Mouse (Mus musculus): ENCODE data around the gene Cmbl. TPM values are rescaled to one million over a fixed set of nuclear protein-coding genes. Genes with fewer than 3 reads are reported as not detected.
"Not testable (repeated sequence)": the region's sequence is repeated elsewhere in the genome, so short reads cannot be mapped to it uniquely, and the experiment has no call there.

Gene Cmbl
- polyA plus RNA-seq, 1 experiment from 2014 or later: 16.4 TPM

DNA sequence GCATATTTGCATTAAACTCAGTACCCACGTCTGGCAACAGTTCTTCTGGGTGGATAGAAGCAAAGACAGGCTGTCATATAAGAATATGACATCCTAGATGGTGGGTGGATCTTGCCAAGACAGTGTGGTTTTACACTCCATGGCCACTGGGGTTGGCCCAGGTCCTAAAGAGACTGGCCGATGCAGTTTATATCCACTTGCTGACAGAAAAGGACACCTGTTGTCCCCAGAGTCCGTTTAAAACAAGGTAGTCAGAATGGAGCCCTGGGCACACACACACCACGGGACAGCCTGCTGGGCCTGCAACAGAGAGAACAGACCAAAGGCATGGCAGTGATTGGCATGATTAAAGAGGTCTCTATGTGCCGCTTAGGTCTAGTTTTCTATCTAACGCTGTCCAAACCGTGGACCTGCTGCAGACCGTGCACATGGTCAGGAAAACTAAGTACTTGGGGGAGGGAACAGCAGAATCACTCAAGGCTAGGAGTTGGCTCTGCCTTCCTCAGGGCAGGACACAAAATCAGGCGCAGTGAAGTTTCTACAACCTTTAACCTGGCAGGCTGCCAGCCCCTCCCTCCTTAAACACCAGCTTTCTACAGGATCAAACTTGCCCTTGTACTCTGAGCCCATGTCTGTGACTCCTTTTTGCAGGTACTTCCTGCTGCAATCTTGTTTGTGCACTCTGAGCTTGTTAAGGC, 4.3 kb downstream of the Cmbl start:
- peak overlapping the region; percentile 37 for H3K4me2 ChIP-seq (ENCODE audit: low read depth, low read length)
- ATAC-seq (ENCODE audit: low read depth): peak; percentile 18; the same call in 1 of the 2 replicates
- H3K27ac ChIP-seq (ENCODE audit: low read length): 0 out of 2 replicates have a peak overlapping the region, but pooled peaks have one; percentile 1

DNA sequence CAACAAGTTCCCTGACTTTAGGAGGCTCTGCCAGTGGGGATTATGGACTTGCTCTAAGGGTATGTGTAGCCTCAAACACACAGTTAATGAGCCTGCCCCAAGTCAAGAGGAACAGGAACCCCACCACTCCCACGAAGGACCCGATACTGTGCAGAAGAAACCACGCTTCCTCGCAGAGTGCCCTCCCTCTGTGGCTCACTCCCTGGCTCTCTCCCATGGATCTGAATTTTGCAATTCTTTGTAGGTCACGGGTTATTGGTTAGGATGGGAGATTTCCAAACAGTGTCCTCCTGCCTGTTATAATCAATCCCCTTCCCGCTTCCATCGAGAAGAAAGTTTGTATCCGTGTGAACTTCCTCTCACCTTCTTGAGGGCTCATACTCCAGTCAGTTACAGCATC, 5.8 kb downstream of the Cmbl start:
- Histone ChIP-seq H3K4me1 (ENCODE audit: control insufficient read depth, low read depth, low read length) (peaks cover 21% of the 10 kb centered on the region), H3K36me3 (ENCODE audit: control insufficient read depth, insufficient read depth) (no peaks in the 10 kb centered on the region), H3K27me3 (ENCODE audit: control insufficient read depth, insufficient read depth, low read depth, low read length) (no peaks in the 10 kb centered on the region), H3K9ac (ENCODE audit: low read depth, low read length) (no peak overlapping the region), H3K27ac (ENCODE audit: low read length) (0 out of 2 replicates have a peak overlapping the region, but pooled peaks have one; percentile 15), H3K9me3 (replicated peaks; ENCODE audit: control insufficient read depth, low read length) (no peaks in the 10 kb centered on the region), H3K4me3 (ENCODE audit: low read depth, low read length) (no peak overlapping the region), H3K4me2 (ENCODE audit: low read depth, low read length) (no peak overlapping the region)
- ATAC-seq (ENCODE audit: low read depth): no peak
- 49% methylated on average over 8 of the region's 8 CpGs for WGBS (ENCODE audit: insufficient replicate concordance)

More for the DNA sequence above, 4.3 kb downstream of the Cmbl start:
- no peaks in the 10 kb centered on the region for H3K9me3 ChIP-seq (replicated peaks; ENCODE audit: control insufficient read depth, low read length)
- no peak overlapping the region for H3K9ac ChIP-seq (ENCODE audit: low read depth, low read length)
- no peak overlapping the region for H3K4me3 ChIP-seq (ENCODE audit: low read depth, low read length)
- WGBS (ENCODE audit: insufficient replicate concordance): 56% methylated on average over 9 of the region's 9 CpGs
- peaks cover 21% of the 10 kb centered on the region for H3K4me1 ChIP-seq (ENCODE audit: control insufficient read depth, low read depth, low read length)
- H3K36me3 ChIP-seq (ENCODE audit: control insufficient read depth, insufficient read depth): no peaks in the 10 kb centered on the region
- no peaks in the 10 kb centered on the region for H3K27me3 ChIP-seq (ENCODE audit: control insufficient read depth, insufficient read depth, low read depth, low read length)

DNA sequence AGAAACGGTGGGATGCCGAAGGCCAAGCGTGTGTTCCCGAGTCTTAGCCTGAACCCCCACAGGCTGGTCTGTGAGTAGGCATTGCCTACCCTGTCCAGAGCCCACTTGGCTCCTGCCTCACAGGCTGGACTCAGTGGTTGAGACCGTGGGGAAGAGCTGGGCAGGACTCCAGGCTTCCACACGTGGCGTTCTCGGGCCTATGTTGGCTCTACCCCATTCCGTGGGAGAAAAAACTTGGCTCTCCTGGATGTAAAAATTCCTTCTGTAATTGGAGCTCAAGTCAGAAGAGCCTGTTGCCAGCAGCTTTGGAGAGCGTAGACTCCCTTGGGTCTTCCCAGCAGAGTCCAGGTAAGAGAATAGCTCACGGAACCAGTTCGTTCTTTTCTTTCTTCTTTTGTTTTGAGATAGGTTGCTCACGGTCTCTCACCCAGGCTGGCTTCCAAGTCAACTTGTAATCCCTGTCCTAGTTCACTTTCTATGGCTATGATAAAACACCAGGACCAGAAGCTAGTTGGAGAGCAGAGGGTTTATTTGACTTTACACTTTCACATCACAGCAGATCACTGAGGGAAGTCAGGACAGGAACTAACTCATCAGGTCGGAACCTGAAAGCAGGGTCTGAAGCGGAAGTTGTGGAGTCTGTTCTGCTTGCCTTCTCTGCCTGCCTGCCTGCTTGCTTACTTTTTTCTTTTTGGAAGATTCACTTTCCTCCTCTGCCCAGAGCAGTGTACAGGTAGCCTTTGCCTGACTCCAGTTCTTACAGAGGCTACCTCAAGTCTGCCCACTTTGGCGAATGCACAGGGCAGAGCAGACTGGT, 6.9 kb downstream of the Cmbl start:
- H3K27ac ChIP-seq (ENCODE audit: low read length): no peak overlapping the region
- H3K4me3 ChIP-seq (ENCODE audit: low read depth, low read length): no peak overlapping the region
- no peaks in the 10 kb centered on the region for H3K27me3 ChIP-seq (ENCODE audit: control insufficient read depth, insufficient read depth, low read depth, low read length)
- H3K4me1 ChIP-seq (ENCODE audit: control insufficient read depth, low read depth, low read length): peaks cover 21% of the 10 kb centered on the region
- H3K4me2 ChIP-seq (ENCODE audit: low read depth, low read length): no peak overlapping the region
- no peaks in the 10 kb centered on the region for H3K36me3 ChIP-seq (ENCODE audit: control insufficient read depth, insufficient read depth)
- ATAC-seq (ENCODE audit: low read depth): no peak
- WGBS (ENCODE audit: insufficient replicate concordance): 78% methylated on average over 16 of the region's 16 CpGs
- H3K9me3 ChIP-seq (replicated peaks; ENCODE audit: control insufficient read depth, low read length): no peaks in the 10 kb centered on the region
- H3K9ac ChIP-seq (ENCODE audit: low read depth, low read length): no peak overlapping the region

DNA sequence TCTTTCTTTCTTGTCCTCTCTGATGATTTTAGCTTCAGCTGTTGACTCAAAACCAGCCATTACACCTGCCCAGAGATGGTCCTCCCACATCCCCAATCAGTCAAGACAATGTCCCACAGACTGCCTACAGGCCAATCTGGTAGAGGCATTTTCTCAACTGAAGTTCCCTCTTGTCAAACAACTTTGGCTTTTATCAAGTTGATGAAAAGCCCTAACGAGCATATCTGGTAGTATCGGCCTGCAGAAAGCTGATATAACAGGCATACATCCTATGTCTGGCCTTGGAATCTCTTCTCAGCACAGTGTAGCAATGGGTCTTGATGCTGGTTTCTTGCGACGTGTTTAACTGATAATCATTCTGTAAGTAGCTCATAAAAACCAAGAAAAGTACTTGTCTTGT, 8.1 kb downstream of the Cmbl start:
- Histone ChIP-seq H3K27me3 (ENCODE audit: control insufficient read depth, insufficient read depth, low read depth, low read length) (no peaks in the 10 kb centered on the region), H3K9me3 (replicated peaks; ENCODE audit: control insufficient read depth, low read length) (no peaks in the 10 kb centered on the region), H3K4me3 (ENCODE audit: low read depth, low read length) (no peak overlapping the region), H3K9ac (ENCODE audit: low read depth, low read length) (no peak overlapping the region), H3K4me1 (ENCODE audit: control insufficient read depth, low read depth, low read length) (peaks cover 21% of the 10 kb centered on the region), H3K27ac (ENCODE audit: low read length) (peak overlapping the region; percentile 14; the same call in 1 of the 2 replicates), H3K36me3 (ENCODE audit: control insufficient read depth, insufficient read depth) (no peaks in the 10 kb centered on the region), H3K4me2 (ENCODE audit: low read depth, low read length) (no peak overlapping the region)
- 23% methylated on average over 4 of the region's 4 CpGs for WGBS (ENCODE audit: insufficient replicate concordance)
- ATAC-seq (ENCODE audit: low read depth): peak; percentile 58

GRCm38 (mm10) chr15:31573692-31574091, 8.5 kb downstream of the Cmbl start:
- Histone ChIP-seq H3K27me3 (ENCODE audit: control insufficient read depth, insufficient read depth, low read depth, low read length) (no peaks in the 10 kb centered on the region), H3K4me3 (ENCODE audit: low read depth, low read length) (no peak overlapping the region), H3K4me1 (ENCODE audit: control insufficient read depth, low read depth, low read length) (peaks cover 21% of the 10 kb centered on the region), H3K9ac (ENCODE audit: low read depth, low read length) (no peak overlapping the region), H3K9me3 (replicated peaks; ENCODE audit: control insufficient read depth, low read length) (no peaks in the 10 kb centered on the region), H3K4me2 (ENCODE audit: low read depth, low read length) (no peak overlapping the region), H3K27ac (ENCODE audit: low read length) (peak overlapping the region; percentile 14; the same call in 1 of the 2 replicates), H3K36me3 (ENCODE audit: control insufficient read depth, insufficient read depth) (no peaks in the 10 kb centered on the region)
- ATAC-seq (ENCODE audit: low read depth): 0 out of 2 replicates have a peak, but pooled peaks have one; percentile 34

- Histone ChIP-seq H3K4me1 (ENCODE audit: control insufficient read depth, low read depth, low read length) (peaks cover 16% of the 10 kb centered on the region), H3K9ac (ENCODE audit: low read depth, low read length) (no peak overlapping the region), H3K36me3 (ENCODE audit: control insufficient read depth, insufficient read depth) (no peaks in the 10 kb centered on the region), H3K4me2 (ENCODE audit: low read depth, low read length) (no peak overlapping the region), H3K27ac (ENCODE audit: low read length) (no peak overlapping the region), H3K9me3 (replicated peaks; ENCODE audit: control insufficient read depth, low read length) (no peaks in the 10 kb centered on the region), H3K4me3 (ENCODE audit: low read depth, low read length) (no peak overlapping the region), H3K27me3 (ENCODE audit: control insufficient read depth, insufficient read depth, low read depth, low read length) (no peaks in the 10 kb centered on the region)
- 61% methylated on average over 5 of the region's 5 CpGs for WGBS (ENCODE audit: insufficient replicate concordance)
- no peak for ATAC-seq (ENCODE audit: low read depth)
Observed at GRCm38 (mm10) chr15:31576076-31576475, 10.9 kb downstream of the Cmbl start.

DNA sequence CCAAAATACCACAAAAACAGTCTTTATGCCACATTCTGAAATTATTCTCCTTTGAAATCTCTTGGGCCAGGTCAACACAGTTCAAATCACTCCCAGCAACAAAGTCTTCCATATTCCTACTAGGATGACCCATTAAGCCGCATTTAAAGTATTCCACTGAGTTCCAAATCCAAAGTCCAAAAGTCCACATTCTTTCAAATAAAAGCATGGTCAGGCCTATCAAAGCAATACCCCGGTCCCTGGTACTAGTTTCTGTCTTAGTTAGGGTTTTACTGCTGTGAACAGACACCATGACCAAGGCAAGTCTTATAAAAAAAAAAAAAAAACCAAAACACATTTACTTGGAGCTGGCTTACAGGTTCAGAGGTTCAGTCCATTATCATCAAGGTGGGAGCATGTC, 15.9 kb downstream of the Cmbl start:
- 74% methylated on average over 2 of the region's 2 CpGs for WGBS (ENCODE audit: insufficient replicate concordance)
- not testable (repeated sequence) for H3K9me3 ChIP-seq (replicated peaks; ENCODE audit: control insufficient read depth, low read length); H3K4me1 ChIP-seq (ENCODE audit: control insufficient read depth, low read depth, low read length); H3K4me3 ChIP-seq (ENCODE audit: low read depth, low read length); H3K4me2 ChIP-seq (ENCODE audit: low read depth, low read length); ATAC-seq (ENCODE audit: low read depth); H3K36me3 ChIP-seq (ENCODE audit: control insufficient read depth, insufficient read depth); H3K9ac ChIP-seq (ENCODE audit: low read depth, low read length); H3K27ac ChIP-seq (ENCODE audit: low read length); H3K27me3 ChIP-seq (ENCODE audit: control insufficient read depth, insufficient read depth, low read depth, low read length)

GRCm38 (mm10) chr15:31583304-31584085, 18.3 kb downstream of the Cmbl start:
- H3K36me3 ChIP-seq (ENCODE audit: control insufficient read depth, insufficient read depth): no peaks in the 10 kb centered on the region
- peak; percentile 63 for ATAC-seq (ENCODE audit: low read depth)
- H3K4me2 ChIP-seq (ENCODE audit: low read depth, low read length): no peak overlapping the region
- H3K4me3 ChIP-seq (ENCODE audit: low read depth, low read length): no peak overlapping the region
- 70% methylated on average over 13 of the region's 13 CpGs for whole genome bisulfite sequencing (ENCODE audit: insufficient replicate concordance)
- H3K9me3 ChIP-seq (replicated peaks; ENCODE audit: control insufficient read depth, low read length): no peaks in the 10 kb centered on the region
- no peaks in the 10 kb centered on the region for H3K27me3 ChIP-seq (ENCODE audit: control insufficient read depth, insufficient read depth, low read depth, low read length)
- H3K27ac ChIP-seq (ENCODE audit: low read length): no peak overlapping the region
- peaks cover 11% of the 10 kb centered on the region for H3K4me1 ChIP-seq (ENCODE audit: control insufficient read depth, low read depth, low read length)
- no peak overlapping the region for H3K9ac ChIP-seq (ENCODE audit: low read depth, low read length)
